Mouse (Mus musculus) heart, adult 2 months (tissue): ENCODE data around the gene Opalin.

Experiments used
- CTCF ChIP-seq: fragments of 200-600 bp; IDR thresholded peaks from 2 replicates; pipeline ENCODE4 v1.8.1; 2022; ENCODE audit warnings: antibody characterized with exemption, mild to moderate bottlenecking, moderate library complexity
- EP300 ChIP-seq: fragments of 200-500 bp; IDR thresholded peaks from 2 replicates; pipeline ENCODE4 v1.6.1; 2011; ENCODE audit warnings: low read depth, low read length, control low read depth; ENCODE audit not compliant: insufficient read depth

- TF ChIP-seq CTCF (no peak), EP300 (no peak)
Measured at GRCm38 (mm10) chr19:41019164-41019675, 57.7 kb downstream of the Opalin start.
